Mouse (Mus musculus): ENCODE measurements around the gene Clcn3. TPM values are rescaled to one million over a fixed set of nuclear protein-coding genes. Genes with fewer than 3 reads are reported as not detected.

Clcn3 gene
- polyA plus RNA-seq, 1 experiment from 2014 or later, result 24.8 TPM

GRCm38 (mm10) chr8:60890520-60890874 is 92.6 kb downstream of the Clcn3 start:
- WGBS, result 2% methylated on average over 23 of the region's 23 CpGs
- no peak for ATAC-seq (ENCODE audit: low FRiP score, low TSS enrichment)

DNA sequence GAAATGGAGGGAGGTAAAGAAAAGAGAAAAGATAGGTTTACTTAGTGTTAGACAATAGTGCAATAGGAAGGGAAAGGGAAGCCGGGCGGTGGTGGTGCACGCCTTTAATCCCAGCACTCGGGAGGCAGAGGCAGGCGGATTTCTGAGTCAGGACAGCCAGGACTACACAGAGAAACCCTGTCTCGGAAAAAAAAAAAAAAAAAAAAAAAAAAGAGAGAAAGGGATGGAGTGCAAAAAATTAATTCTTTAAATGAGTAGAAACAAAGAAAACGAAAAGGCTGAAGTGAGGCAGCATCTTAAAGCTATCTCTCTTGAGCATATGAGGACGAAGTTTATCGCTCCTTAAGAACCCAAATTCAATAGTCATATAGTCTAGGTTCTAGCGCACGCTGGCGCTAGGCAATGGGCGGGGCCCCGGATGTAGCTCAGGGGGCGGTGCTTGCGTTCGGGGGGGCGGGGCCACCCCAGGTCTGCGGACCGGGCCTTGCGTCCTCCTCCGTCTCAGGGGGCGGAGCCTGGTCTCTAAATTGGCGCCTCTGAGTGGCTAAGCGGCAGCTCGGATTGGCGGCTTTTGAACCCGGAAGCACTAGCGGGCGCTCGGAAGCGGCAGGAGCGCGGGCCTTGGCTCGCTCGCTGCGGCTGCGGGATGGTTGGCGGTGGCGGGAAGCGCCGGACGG is 93.1 kb downstream of the Clcn3 start, which contains the start of gene Hpf1:
TSS of gene Hpf1 (plus strand) at position 576 of the 677 bp plus-strand sequence.
- 7% methylated on average over 43 of the region's 43 CpGs for WGBS
- Histone ChIP-seq H3K9me3 (ENCODE audit: control insufficient read depth, low read length) (no peaks in the 10 kb centered on the region), H3K27ac (ENCODE audit: low read depth, low read length) (no peak within 1 kb of the TSS), H3K4me3 (ENCODE audit: low read length) (peak within 1 kb of the TSS; percentile 70), H3K27me3 (ENCODE audit: control insufficient read depth, insufficient read depth, low read length) (no peaks in the 10 kb centered on the region), H3K36me3 (ENCODE audit: control insufficient read depth, insufficient read depth, low read length) (no peaks in the 10 kb centered on the region), H3K4me1 (ENCODE audit: control insufficient read depth, insufficient read depth, low read length) (peaks cover 3% of the 10 kb centered on the region; the same call in 1 of the 2 replicates), H3K4me2 (replicated peaks; ENCODE audit: low read depth, low read length) (peak within 1 kb of the TSS; percentile 54), H3K9ac (ENCODE audit: low read depth, low read length) (peak within 1 kb of the TSS; percentile 78)
- peak; percentile 99 for ATAC-seq (ENCODE audit: low FRiP score, low TSS enrichment)

More at GRCm38 (mm10) chr8:60890520-60890874, 92.6 kb downstream of the Clcn3 start:
- Histone ChIP-seq H3K4me3 (ENCODE audit: low read length) (peak overlapping the region; percentile 70), H3K27me3 (ENCODE audit: control insufficient read depth, insufficient read depth, low read length) (no peaks in the 10 kb centered on the region), H3K9me3 (ENCODE audit: control insufficient read depth, low read length) (no peaks in the 10 kb centered on the region), H3K36me3 (ENCODE audit: control insufficient read depth, insufficient read depth, low read length) (no peaks in the 10 kb centered on the region), H3K4me1 (ENCODE audit: control insufficient read depth, insufficient read depth, low read length) (peaks cover 3% of the 10 kb centered on the region; the same call in 1 of the 2 replicates), H3K9ac (ENCODE audit: low read depth, low read length) (peak overlapping the region; percentile 78), H3K4me2 (replicated peaks; ENCODE audit: low read depth, low read length) (peak overlapping the region; percentile 54), H3K27ac (ENCODE audit: low read depth, low read length) (no peak overlapping the region)

DNA sequence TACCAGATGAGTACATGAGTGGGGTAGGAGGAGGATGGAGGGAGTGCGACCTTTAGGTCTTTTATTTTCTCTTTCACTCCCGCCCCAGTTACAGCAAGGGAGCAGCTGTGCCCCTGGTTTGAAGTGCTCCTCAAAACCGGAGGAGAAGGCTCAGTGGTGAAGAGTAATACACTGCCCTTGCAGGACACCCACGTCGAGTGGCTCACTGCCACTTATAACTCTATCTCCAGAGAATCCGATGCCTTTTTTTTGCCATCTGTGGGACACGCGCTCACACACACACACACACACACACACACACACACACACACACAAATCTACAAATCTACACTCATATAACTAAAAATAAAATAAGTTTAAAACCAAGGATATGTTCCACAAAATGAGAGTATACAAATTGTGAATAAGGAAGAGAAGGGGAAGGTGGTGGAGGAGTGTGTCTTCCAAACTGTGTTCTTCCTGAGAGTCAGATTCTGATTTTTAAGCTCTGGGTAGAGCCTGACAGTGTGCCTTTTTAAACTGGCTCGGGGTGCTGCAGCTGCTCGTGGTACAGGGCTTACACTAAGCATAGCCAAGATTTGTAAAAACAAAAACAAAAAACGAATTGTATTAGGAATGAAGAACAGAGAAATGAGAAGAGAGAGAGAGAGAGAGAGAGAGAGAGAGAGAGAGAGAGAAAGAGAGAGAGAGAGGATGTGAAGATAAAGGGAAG is 93.8 kb downstream of the Clcn3 start:
- Histone ChIP-seq H3K27ac (ENCODE audit: low read depth, low read length) (no peak overlapping the region), H3K4me3 (ENCODE audit: low read length) (peak overlapping the region; percentile 70; the same call in 1 of the 2 replicates), H3K9ac (ENCODE audit: low read depth, low read length) (no peak overlapping the region), H3K27me3 (ENCODE audit: control insufficient read depth, insufficient read depth, low read length) (no peaks in the 10 kb centered on the region), H3K36me3 (ENCODE audit: control insufficient read depth, insufficient read depth, low read length) (no peaks in the 10 kb centered on the region), H3K4me2 (replicated peaks; ENCODE audit: low read depth, low read length) (no peak overlapping the region; the same call in 1 of the 2 replicates), H3K4me1 (ENCODE audit: control insufficient read depth, insufficient read depth, low read length) (peaks cover 3% of the 10 kb centered on the region; the same call in 1 of the 2 replicates), H3K9me3 (ENCODE audit: control insufficient read depth, low read length) (no peaks in the 10 kb centered on the region)
- whole genome bisulfite sequencing, result 89% methylated on average over 11 of the region's 11 CpGs
- no peak for ATAC-seq (ENCODE audit: low FRiP score, low TSS enrichment)

DNA sequence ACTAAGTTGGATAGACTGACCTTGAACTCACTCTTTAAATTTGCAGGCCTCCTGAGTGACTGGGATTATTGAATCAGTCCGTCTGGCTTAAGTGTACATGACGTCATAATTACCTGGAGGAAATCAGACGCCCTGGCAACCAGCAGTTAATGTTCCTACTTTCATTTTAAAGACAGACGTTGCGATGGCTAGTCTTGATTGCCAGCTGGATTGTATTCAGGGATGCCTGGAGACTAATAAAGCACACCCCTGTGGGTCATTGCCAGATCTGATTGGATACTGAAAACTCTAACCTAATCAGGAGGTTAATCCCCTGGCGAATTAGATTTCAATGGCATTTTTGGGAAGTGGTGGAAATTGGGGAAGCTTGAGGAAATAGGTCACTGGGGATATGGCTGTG is 96.4 kb downstream of the Clcn3 start:
- H3K27ac ChIP-seq (ENCODE audit: low read depth, low read length), result no peak overlapping the region
- H3K9ac ChIP-seq (ENCODE audit: low read depth, low read length), result no peak overlapping the region
- H3K36me3 ChIP-seq (ENCODE audit: control insufficient read depth, insufficient read depth, low read length), result no peaks in the 10 kb centered on the region
- ATAC-seq (ENCODE audit: low FRiP score, low TSS enrichment), result no peak
- no peak overlapping the region for H3K4me3 ChIP-seq (ENCODE audit: low read length)
- no peaks in the 10 kb centered on the region for H3K27me3 ChIP-seq (ENCODE audit: control insufficient read depth, insufficient read depth, low read length)
- H3K4me1 ChIP-seq (ENCODE audit: control insufficient read depth, insufficient read depth, low read length), result no peaks in the 10 kb centered on the region
- no peaks in the 10 kb centered on the region for H3K9me3 ChIP-seq (ENCODE audit: control insufficient read depth, low read length)
- WGBS, result 61% methylated on average over 6 of the region's 6 CpGs
- H3K4me2 ChIP-seq (replicated peaks; ENCODE audit: low read depth, low read length), result no peak overlapping the region

- H3K4me3 ChIP-seq (ENCODE audit: low read length), result no peak overlapping the region
- H3K4me1 ChIP-seq (ENCODE audit: control insufficient read depth, insufficient read depth, low read length), result no peaks in the 10 kb centered on the region
- H3K9me3 ChIP-seq (ENCODE audit: control insufficient read depth, low read length), result no peaks in the 10 kb centered on the region
- no peak overlapping the region for H3K9ac ChIP-seq (ENCODE audit: low read depth, low read length)
- H3K27ac ChIP-seq (ENCODE audit: low read depth, low read length), result no peak overlapping the region
- no peaks in the 10 kb centered on the region for H3K27me3 ChIP-seq (ENCODE audit: control insufficient read depth, insufficient read depth, low read length)
- no peaks in the 10 kb centered on the region for H3K36me3 ChIP-seq (ENCODE audit: control insufficient read depth, insufficient read depth, low read length)
- ATAC-seq (ENCODE audit: low FRiP score, low TSS enrichment), result no peak
- 82% methylated on average over 4 of the region's 4 CpGs for WGBS
- no peak overlapping the region for H3K4me2 ChIP-seq (replicated peaks; ENCODE audit: low read depth, low read length)
Observed at GRCm38 (mm10) chr8:60883419-60884137, 99.5 kb downstream of the Clcn3 start.

DNA sequence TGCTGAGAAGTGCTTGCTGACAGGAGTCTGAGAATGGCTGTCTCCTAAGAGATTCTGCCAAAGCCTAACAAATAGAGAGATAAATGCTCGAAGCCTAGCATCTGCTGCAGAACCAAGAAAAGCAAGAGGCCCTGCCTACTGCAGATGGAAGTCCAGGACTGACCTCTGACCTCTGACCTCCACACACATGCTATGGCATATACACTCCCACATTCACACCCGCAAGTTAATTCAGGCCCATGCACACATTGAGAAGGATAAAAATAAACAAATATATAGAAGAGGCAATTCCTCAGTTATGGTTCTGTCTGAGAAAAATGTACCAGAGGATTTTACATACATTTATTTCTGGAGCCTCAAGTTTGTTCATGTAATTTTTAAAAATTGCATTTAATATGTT is 104.5 kb downstream of the Clcn3 start:
- H3K4me1 ChIP-seq (ENCODE audit: control insufficient read depth, insufficient read depth, low read length), result no peaks in the 10 kb centered on the region

GRCm38 (mm10) chr8:60870231-60871193 is 112.6 kb downstream of the Clcn3 start:
- Histone ChIP-seq H3K4me1 (ENCODE audit: control insufficient read depth, insufficient read depth, low read length) (no peaks in the 10 kb centered on the region), H3K27ac (ENCODE audit: low read depth, low read length) (no peak overlapping the region), H3K9me3 (ENCODE audit: control insufficient read depth, low read length) (no peaks in the 10 kb centered on the region), H3K36me3 (ENCODE audit: control insufficient read depth, insufficient read depth, low read length) (no peaks in the 10 kb centered on the region), H3K9ac (ENCODE audit: low read depth, low read length) (no peak overlapping the region), H3K27me3 (ENCODE audit: control insufficient read depth, insufficient read depth, low read length) (no peaks in the 10 kb centered on the region), H3K4me2 (replicated peaks; ENCODE audit: low read depth, low read length) (no peak overlapping the region), H3K4me3 (ENCODE audit: low read length) (no peak overlapping the region)
- WGBS, result 74% methylated on average over 13 of the region's 13 CpGs
- ATAC-seq (ENCODE audit: low FRiP score, low TSS enrichment), result no peak

More for the DNA sequence above, 104.5 kb downstream of the Clcn3 start:
- Histone ChIP-seq H3K9ac (ENCODE audit: low read depth, low read length) (no peak overlapping the region), H3K27ac (ENCODE audit: low read depth, low read length) (no peak overlapping the region), H3K9me3 (ENCODE audit: control insufficient read depth, low read length) (no peaks in the 10 kb centered on the region), H3K27me3 (ENCODE audit: control insufficient read depth, insufficient read depth, low read length) (no peaks in the 10 kb centered on the region), H3K4me2 (replicated peaks; ENCODE audit: low read depth, low read length) (no peak overlapping the region), H3K36me3 (ENCODE audit: control insufficient read depth, insufficient read depth, low read length) (no peaks in the 10 kb centered on the region), H3K4me3 (ENCODE audit: low read length) (no peak overlapping the region)
- no peak for ATAC-seq (ENCODE audit: low FRiP score, low TSS enrichment)
- 65% methylated on average over 2 of the region's 2 CpGs for WGBS

- WGBS, result 71% methylated on average over 2 of the region's 2 CpGs
- Histone ChIP-seq H3K27ac (ENCODE audit: low read depth, low read length) (no peak overlapping the region), H3K9me3 (ENCODE audit: control insufficient read depth, low read length) (no peaks in the 10 kb centered on the region), H3K27me3 (ENCODE audit: control insufficient read depth, insufficient read depth, low read length) (no peaks in the 10 kb centered on the region), H3K9ac (ENCODE audit: low read depth, low read length) (no peak overlapping the region), H3K36me3 (ENCODE audit: control insufficient read depth, insufficient read depth, low read length) (no peaks in the 10 kb centered on the region), H3K4me2 (replicated peaks; ENCODE audit: low read depth, low read length) (no peak overlapping the region), H3K4me1 (ENCODE audit: control insufficient read depth, insufficient read depth, low read length) (no peaks in the 10 kb centered on the region), H3K4me3 (ENCODE audit: low read length) (no peak overlapping the region)
- ATAC-seq (ENCODE audit: low FRiP score, low TSS enrichment), result no peak
Observed at GRCm38 (mm10) chr8:60869761-60870160, 113.3 kb downstream of the Clcn3 start.

All from kidney, embryonic 14.5 days (tissue).